Mouse (Mus musculus) adrenal gland, postnatal 10 days (tissue): ENCODE measurements around the gene Nr4a2. TPM values are rescaled to one million over a fixed set of nuclear protein-coding genes. Genes with fewer than 3 reads are reported as not detected.
A peak's percentile ranks its signal among the peaks of the same experiment; 100 is the strongest.

ENCODE experiments used
- DNase-seq: peaks from one replicate; pipeline ENCODE4 v3.0.0; 2021; ENCODE audit warnings: mixed read lengths
- long read RNA-seq, 2 experiments: library from polyadenylated mRNA; stranded (forward); transcript quantifications; one replicate each; pipeline ENCODE4 v2.0.0; 2021
- total RNA-seq, 2 experiments: library from RNA; stranded (reverse); gene quantifications; 2 replicates each; pipeline ENCODE4 v1.2.3; 2021

The Nr4a2 gene
- 10 to 100 TPM in 1 of 2 experiments, 1 to 10 TPM in 1; 4.1 to 22.6 TPM for total RNA-seq
- long read RNA-seq, experiment 1, transcript Nr4a2-201 (8 exons, 3,568 nt): major isoform, 7 of 26 reads
- long read RNA-seq, experiment 1, partial matches to known transcripts: 11 of 26 reads
- long read RNA-seq, experiment 1, other reads (novel, unspliced or antisense): 8 of 26 reads
- long read RNA-seq, experiment 2, partial matches to known transcripts: 0 of 9 reads
- long read RNA-seq, experiment 2, other reads (novel, unspliced or antisense): 6 of 9 reads

- peak; percentile 95 for DNase-seq
Observed at GRCm38 (mm10) chr2:57123991-57124840, at the start of gene Nr4a2. TSS of gene Nr4a2 (minus strand) at chr2:57124003.

GRCm38 (mm10) chr2:57165416-57165815, 41.6 kb upstream of the Nr4a2 start:
- no peak for DNase-seq

- peak; percentile 10 for DNase-seq
Observed at GRCm38 (mm10) chr2:57156814-57157213, 33.0 kb upstream of the Nr4a2 start.

GRCm38 (mm10) chr2:57149796-57150195, 26.0 kb upstream of the Nr4a2 start:
- DNase-seq: no peak

GRCm38 (mm10) chr2:57148231-57148630, 24.4 kb upstream of the Nr4a2 start:
- DNase-seq: no peak

- no peak for DNase-seq
Observed at GRCm38 (mm10) chr2:57145646-57146421, 22.0 kb upstream of the Nr4a2 start.

GRCm38 (mm10) chr2:57138594-57138993, 14.8 kb upstream of the Nr4a2 start:
- no peak for DNase-seq

- DNase-seq: no peak
Observed at GRCm38 (mm10) chr2:57127461-57127860, 3.7 kb upstream of the Nr4a2 start.

GRCm38 (mm10) chr2:57125891-57126290, 2.1 kb upstream of the Nr4a2 start:
- no peak for DNase-seq

- DNase-seq: peak; percentile 70
Observed at GRCm38 (mm10) chr2:57122986-57123980, 520 bp downstream of the Nr4a2 start.

- no peak for DNase-seq
Observed at GRCm38 (mm10) chr2:57121110-57121509, 2.7 kb downstream of the Nr4a2 start.

- DNase-seq: peak; percentile 78
Observed at GRCm38 (mm10) chr2:57117201-57117951, 6.4 kb downstream of the Nr4a2 start.

GRCm38 (mm10) chr2:57116366-57117200, 7.2 kb downstream of the Nr4a2 start:
- DNase-seq: peak; percentile 91

- peak; percentile 73 for DNase-seq
Observed at GRCm38 (mm10) chr2:57115864-57116365, 7.9 kb downstream of the Nr4a2 start.

- DNase-seq: no peak
Observed at GRCm38 (mm10) chr2:57115181-57115863, 8.5 kb downstream of the Nr4a2 start.

GRCm38 (mm10) chr2:57114211-57115151, 9.3 kb downstream of the Nr4a2 start:
- peak; percentile 88 for DNase-seq

GRCm38 (mm10) chr2:57113431-57113830, 10.4 kb downstream of the Nr4a2 start:
- DNase-seq: no peak

GRCm38 (mm10) chr2:57112949-57113348, 10.9 kb downstream of the Nr4a2 start:
- no peak for DNase-seq
